Mouse (Mus musculus) lung, postnatal 36 days (tissue): ENCODE results near the gene Stx16.

Experiments used
- DNase-seq: peaks from one replicate; pipeline ENCODE4 v3.0.0; 2022; ENCODE audit warnings: mixed read lengths

Stx16 gene

DNA sequence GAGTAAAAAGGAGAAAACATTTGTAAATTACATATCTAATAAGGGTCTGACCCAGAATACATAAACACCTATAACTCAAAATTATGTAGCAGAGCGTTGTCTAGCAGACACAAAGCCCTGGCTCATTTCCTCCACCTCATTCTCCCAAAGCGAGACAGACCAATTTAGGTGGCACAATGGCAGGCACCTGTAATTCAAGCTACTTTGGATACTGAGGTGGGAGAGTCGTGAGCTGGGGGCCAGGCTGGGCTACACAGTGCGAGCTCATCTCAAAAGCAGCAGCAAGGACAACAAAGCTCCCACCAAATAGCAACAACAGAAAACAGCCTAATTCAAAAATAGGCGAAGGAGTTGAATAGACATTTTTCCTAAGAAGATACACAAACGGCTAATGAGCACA is 52.8 kb downstream of the Stx16 start:
- no peak for DNase-seq

DNA sequence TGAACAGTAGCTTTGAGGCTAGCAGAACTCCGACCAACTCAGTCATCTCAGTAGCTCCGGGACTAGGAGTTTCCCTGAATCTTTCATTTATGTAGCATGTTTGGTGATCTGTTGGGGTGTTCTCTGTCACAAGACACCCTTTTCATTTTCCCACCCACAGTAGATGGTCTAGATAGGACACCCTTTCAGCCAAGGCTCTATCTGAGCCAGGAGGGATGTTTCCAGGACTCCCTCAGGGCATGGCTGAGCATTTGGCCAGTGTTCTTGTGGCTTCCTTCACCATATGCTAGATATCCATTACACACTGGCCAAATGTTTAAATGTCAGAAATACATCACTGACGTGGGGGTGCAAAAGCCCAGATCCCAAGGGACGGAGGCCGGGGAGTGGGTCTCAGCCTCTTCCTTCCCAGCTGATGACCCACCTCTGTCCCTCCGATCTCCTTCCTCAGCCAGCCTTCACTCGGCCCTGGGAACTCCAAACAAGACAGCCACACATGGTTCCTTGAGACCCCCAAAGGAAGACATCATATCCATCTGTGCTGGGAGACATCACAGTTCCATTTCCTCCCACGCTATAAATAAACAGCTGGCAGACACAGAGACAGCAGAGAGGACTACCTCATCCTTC is 54.5 kb downstream of the Stx16 start:
- DNase-seq, result no peak

DNA sequence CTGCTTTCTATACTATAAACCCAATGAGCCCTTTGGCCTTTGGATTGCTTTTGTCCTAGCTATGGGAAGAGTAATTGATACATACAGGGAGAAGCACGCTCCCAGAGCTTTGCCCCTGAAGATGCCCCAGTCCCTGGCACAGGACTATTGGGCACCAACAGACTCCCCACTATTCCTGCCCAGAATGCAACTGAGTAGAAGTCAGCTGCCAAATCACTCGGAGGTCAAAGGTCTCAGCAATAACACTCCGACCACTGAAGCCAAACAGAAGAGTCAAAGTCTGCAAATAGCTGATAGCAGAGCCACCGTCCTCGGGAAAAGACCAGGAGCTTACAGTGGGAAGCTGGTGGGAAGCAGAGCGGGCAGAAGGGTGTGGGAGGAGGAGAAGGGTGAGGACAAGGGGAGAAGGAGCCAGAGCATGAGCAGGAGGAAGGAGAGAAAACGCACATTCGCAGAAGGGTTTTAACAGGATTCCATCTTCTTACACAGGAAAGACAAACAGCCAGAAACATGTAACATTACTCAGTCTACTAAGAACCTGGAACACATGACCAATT is 56.4 kb downstream of the Stx16 start:
- DNase-seq, result no peak
